Mouse (Mus musculus): ENCODE results near the gene Utrn. TPM values are rescaled to one million over a fixed set of nuclear protein-coding genes. Genes with fewer than 3 reads are reported as not detected.

The Utrn gene
- polyA plus RNA-seq, 1 experiment from 2014 or later = 68.5 TPM

DNA sequence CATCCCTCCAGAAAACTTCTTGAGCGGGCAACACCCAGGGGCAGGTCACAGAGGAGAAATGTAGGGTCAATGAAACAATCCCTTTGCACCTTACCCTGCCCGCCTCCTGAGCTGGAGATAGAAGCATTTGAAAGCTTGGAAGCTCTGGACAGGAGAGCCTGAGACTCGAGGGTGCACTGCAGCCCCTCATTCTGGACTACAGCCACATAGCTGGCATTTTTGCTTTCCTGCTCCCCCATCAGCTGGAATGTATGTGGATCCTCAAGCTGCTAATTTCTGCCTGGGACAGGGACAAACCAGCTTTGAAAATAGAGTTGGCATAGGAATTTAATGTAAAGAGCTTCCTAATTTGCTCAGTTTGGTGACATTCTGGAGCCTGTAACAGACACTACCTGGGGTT, 165.6 kb downstream of the Utrn start:
- Histone ChIP-seq H3K4me2 (no peak overlapping the region; the same call in 1 of the 2 replicates), H3K27ac (ENCODE audit: low read depth, low read length) (0 out of 2 replicates have a peak overlapping the region, but pooled peaks have one; percentile 7)

DNA sequence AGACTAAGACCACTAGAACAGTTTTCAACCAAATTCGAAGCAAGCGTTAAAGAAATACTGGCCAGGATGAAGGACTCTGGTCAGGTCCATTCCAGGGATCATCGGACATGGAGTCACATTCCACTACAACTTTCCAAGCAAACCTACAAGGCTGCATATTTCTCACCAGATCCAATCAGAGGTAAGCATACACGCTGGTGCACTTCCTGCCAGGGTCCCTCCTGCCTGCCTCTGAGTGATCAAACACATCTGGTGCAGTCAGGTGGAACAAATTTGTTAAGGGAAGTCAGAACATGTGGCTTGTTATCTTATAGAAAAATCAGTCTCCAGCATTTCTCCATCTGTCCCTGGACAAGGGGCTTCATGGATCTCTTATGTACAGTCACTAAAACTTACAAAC, 167.0 kb downstream of the Utrn start:
- peaks cover 14% of the 10 kb centered on the region; the same call in 1 of the 2 replicates for H3K4me1 ChIP-seq (ENCODE audit: control insufficient read depth, insufficient read depth, low read length)
- ATAC-seq (replicated peaks; ENCODE audit: insufficient number of reproducible peaks, low FRiP score, low TSS enrichment) = no peak
- no peak overlapping the region for H3K4me2 ChIP-seq
- no peak overlapping the region for H3K9ac ChIP-seq (ENCODE audit: low read depth, low read length)
- peak overlapping the region; percentile 35; the same call in 1 of the 2 replicates for H3K27ac ChIP-seq (ENCODE audit: low read depth, low read length)
- H3K36me3 ChIP-seq (ENCODE audit: control insufficient read depth, insufficient read depth, low read length) = no peaks in the 10 kb centered on the region
- no peaks in the 10 kb centered on the region for H3K9me3 ChIP-seq (replicated peaks; ENCODE audit: control insufficient read depth, low read length)
- H3K4me3 ChIP-seq (ENCODE audit: low read depth, low read length) = no peak overlapping the region
- 80% methylated on average over 4 of the region's 4 CpGs for WGBS (ENCODE audit: insufficient replicate concordance)
- H3K27me3 ChIP-seq (ENCODE audit: control insufficient read depth, insufficient read depth, low read length) = no peaks in the 10 kb centered on the region

More for the DNA sequence above, 165.6 kb downstream of the Utrn start:
- Histone ChIP-seq H3K4me3 (ENCODE audit: low read depth, low read length) (no peak overlapping the region), H3K9me3 (replicated peaks; ENCODE audit: control insufficient read depth, low read length) (no peaks in the 10 kb centered on the region), H3K27me3 (ENCODE audit: control insufficient read depth, insufficient read depth, low read length) (no peaks in the 10 kb centered on the region), H3K36me3 (ENCODE audit: control insufficient read depth, insufficient read depth, low read length) (no peaks in the 10 kb centered on the region), H3K9ac (ENCODE audit: low read depth, low read length) (no peak overlapping the region), H3K4me1 (ENCODE audit: control insufficient read depth, insufficient read depth, low read length) (peaks cover 14% of the 10 kb centered on the region; the same call in 1 of the 2 replicates)
- WGBS (ENCODE audit: insufficient replicate concordance) = 29% methylated on average over 3 of the region's 3 CpGs
- ATAC-seq (replicated peaks; ENCODE audit: insufficient number of reproducible peaks, low FRiP score, low TSS enrichment) = no peak

DNA sequence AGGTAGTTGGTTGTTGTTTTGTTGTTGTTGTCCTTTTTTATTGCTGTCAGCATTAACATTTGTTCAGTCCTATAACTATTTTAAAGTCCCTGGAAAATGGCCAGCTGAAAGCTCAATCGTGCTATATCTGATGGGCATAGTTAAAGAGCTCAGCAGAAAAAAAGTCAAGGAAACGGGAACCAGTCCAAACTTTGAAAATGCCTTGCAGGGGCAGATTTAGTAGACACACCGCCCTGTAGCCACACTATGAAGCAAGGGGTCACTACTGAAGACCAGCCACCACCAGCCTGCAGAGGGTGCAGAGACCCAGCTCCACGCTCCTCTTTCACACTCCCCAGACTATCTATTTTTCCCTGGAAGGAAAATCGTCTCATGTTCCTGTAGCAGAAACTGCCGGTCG, 167.5 kb downstream of the Utrn start:
- no peaks in the 10 kb centered on the region for H3K27me3 ChIP-seq (ENCODE audit: control insufficient read depth, insufficient read depth, low read length)
- no peaks in the 10 kb centered on the region for H3K9me3 ChIP-seq (replicated peaks; ENCODE audit: control insufficient read depth, low read length)
- H3K4me2 ChIP-seq = no peak overlapping the region
- WGBS (ENCODE audit: insufficient replicate concordance) = 74% methylated on average over 7 of the region's 7 CpGs
- no peak overlapping the region for H3K4me3 ChIP-seq (ENCODE audit: low read depth, low read length)
- H3K9ac ChIP-seq (ENCODE audit: low read depth, low read length) = no peak overlapping the region
- H3K4me1 ChIP-seq (ENCODE audit: control insufficient read depth, insufficient read depth, low read length) = peaks cover 14% of the 10 kb centered on the region; the same call in 1 of the 2 replicates
- ATAC-seq (replicated peaks; ENCODE audit: insufficient number of reproducible peaks, low FRiP score, low TSS enrichment) = no peak
- no peaks in the 10 kb centered on the region for H3K36me3 ChIP-seq (ENCODE audit: control insufficient read depth, insufficient read depth, low read length)
- peak overlapping the region; percentile 35; the same call in 1 of the 2 replicates for H3K27ac ChIP-seq (ENCODE audit: low read depth, low read length)

DNA sequence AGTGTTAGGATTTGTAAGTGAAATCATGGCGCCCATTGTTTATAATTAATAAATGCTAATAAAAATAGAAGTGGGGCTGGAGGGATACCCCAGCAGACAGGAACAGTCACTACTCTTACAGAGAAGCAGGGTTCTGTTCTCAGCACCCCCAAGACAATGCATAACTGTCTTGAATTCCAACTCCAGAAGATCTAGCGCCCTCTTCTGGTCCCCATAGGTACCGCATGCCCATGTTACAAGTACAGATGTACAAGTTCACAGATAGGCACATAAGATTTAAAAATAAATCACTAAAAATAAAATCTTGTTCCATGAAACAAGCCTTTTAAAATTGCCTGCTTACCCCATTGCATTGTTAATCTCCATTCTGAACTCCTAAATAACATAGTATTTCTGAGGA, 168.6 kb downstream of the Utrn start:
- ATAC-seq (replicated peaks; ENCODE audit: insufficient number of reproducible peaks, low FRiP score, low TSS enrichment) = no peak
- peaks cover 14% of the 10 kb centered on the region; the same call in 1 of the 2 replicates for H3K4me1 ChIP-seq (ENCODE audit: control insufficient read depth, insufficient read depth, low read length)
- no peaks in the 10 kb centered on the region for H3K9me3 ChIP-seq (replicated peaks; ENCODE audit: control insufficient read depth, low read length)
- WGBS (ENCODE audit: insufficient replicate concordance) = 72% methylated on average over 3 of the region's 3 CpGs
- H3K27me3 ChIP-seq (ENCODE audit: control insufficient read depth, insufficient read depth, low read length) = no peaks in the 10 kb centered on the region
- H3K27ac ChIP-seq (ENCODE audit: low read depth, low read length) = no peak overlapping the region
- no peak overlapping the region for H3K9ac ChIP-seq (ENCODE audit: low read depth, low read length)
- no peak overlapping the region for H3K4me3 ChIP-seq (ENCODE audit: low read depth, low read length)
- no peaks in the 10 kb centered on the region for H3K36me3 ChIP-seq (ENCODE audit: control insufficient read depth, insufficient read depth, low read length)
- H3K4me2 ChIP-seq = no peak overlapping the region

DNA sequence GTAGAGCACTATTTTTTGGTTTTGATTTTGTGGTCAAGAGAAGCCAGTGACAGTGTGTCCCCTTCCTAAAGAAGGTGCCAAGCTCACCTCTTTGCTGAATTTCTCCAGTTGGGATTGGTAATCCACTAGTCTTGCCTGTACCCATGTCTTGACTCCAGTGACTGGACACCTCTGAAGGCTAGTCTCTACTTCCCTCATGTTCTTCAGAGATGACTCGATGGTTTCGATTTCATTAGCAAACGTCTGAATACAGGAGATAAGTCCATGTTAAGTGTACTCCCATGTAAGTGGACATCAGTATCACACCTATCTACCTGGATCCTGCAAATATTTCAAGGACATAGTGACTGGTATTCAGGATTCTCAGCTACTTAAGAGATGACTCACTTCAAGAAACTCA, 171.3 kb downstream of the Utrn start:
- no peak overlapping the region for H3K4me3 ChIP-seq (ENCODE audit: low read depth, low read length)
- no peak for ATAC-seq (replicated peaks; ENCODE audit: insufficient number of reproducible peaks, low FRiP score, low TSS enrichment)
- H3K36me3 ChIP-seq (ENCODE audit: control insufficient read depth, insufficient read depth, low read length) = no peaks in the 10 kb centered on the region
- H3K27me3 ChIP-seq (ENCODE audit: control insufficient read depth, insufficient read depth, low read length) = no peaks in the 10 kb centered on the region
- WGBS (ENCODE audit: insufficient replicate concordance) = 90% methylated on average over 3 of the region's 3 CpGs
- H3K9me3 ChIP-seq (replicated peaks; ENCODE audit: control insufficient read depth, low read length) = no peaks in the 10 kb centered on the region
- no peak overlapping the region for H3K27ac ChIP-seq (ENCODE audit: low read depth, low read length)
- H3K9ac ChIP-seq (ENCODE audit: low read depth, low read length) = no peak overlapping the region
- H3K4me2 ChIP-seq = no peak overlapping the region
- peaks cover 7% of the 10 kb centered on the region; the same call in 1 of the 2 replicates for H3K4me1 ChIP-seq (ENCODE audit: control insufficient read depth, insufficient read depth, low read length)

DNA sequence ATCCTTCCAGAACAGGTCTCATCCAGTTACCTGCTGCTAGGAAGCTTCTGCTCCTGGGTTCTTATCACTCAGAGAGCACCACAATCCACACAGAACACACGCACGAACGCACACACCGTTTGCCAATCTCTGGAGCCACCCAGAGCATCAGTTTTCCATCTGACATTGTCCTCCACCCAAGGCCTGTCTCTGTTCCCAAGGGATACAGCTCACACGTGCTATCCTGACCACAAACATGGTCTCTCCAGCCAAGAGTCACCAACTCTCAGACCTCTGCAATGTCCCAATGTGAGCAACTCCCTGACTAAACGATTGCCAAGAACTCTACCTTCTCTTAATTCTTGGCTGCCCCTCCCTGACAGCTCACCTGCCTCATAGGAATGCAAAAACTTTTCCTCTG, 172.5 kb downstream of the Utrn start:
- Histone ChIP-seq H3K4me1 (ENCODE audit: control insufficient read depth, insufficient read depth, low read length) (peaks cover 5% of the 10 kb centered on the region; the same call in 1 of the 2 replicates), H3K36me3 (ENCODE audit: control insufficient read depth, insufficient read depth, low read length) (no peaks in the 10 kb centered on the region), H3K27me3 (ENCODE audit: control insufficient read depth, insufficient read depth, low read length) (no peaks in the 10 kb centered on the region), H3K9me3 (replicated peaks; ENCODE audit: control insufficient read depth, low read length) (no peaks in the 10 kb centered on the region), H3K27ac (ENCODE audit: low read depth, low read length) (no peak overlapping the region), H3K4me2 (no peak overlapping the region), H3K4me3 (ENCODE audit: low read depth, low read length) (no peak overlapping the region), H3K9ac (ENCODE audit: low read depth, low read length) (no peak overlapping the region)
- ATAC-seq (replicated peaks; ENCODE audit: insufficient number of reproducible peaks, low FRiP score, low TSS enrichment) = no peak
- WGBS (ENCODE audit: insufficient replicate concordance) = 86% methylated on average over 6 of the region's 6 CpGs

DNA sequence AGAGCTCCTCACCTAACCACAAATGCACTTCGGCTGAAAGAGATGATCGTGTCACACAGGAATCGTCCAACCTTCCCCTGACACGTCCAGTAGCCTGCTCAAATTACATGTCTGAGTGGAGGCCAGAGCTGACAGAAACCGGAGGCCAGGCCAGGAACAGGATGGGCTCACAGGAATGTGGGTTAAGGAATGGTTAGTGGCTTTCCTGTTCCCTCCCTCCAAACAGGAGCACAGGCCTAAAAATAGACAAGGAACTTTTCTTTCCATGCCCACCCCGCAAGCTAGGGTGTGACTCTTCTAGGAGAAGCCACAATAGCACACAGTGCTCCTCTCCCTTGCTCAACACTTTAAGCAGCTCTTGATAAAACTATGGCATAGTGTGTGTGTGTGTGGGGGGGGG, 174.4 kb downstream of the Utrn start:
- Histone ChIP-seq H3K9ac (ENCODE audit: low read depth, low read length) (no peak overlapping the region), H3K36me3 (ENCODE audit: control insufficient read depth, insufficient read depth, low read length) (no peaks in the 10 kb centered on the region), H3K27me3 (ENCODE audit: control insufficient read depth, insufficient read depth, low read length) (no peaks in the 10 kb centered on the region), H3K27ac (ENCODE audit: low read depth, low read length) (peak overlapping the region; percentile 86), H3K4me1 (ENCODE audit: control insufficient read depth, insufficient read depth, low read length) (peaks cover 5% of the 10 kb centered on the region; the same call in 1 of the 2 replicates), H3K4me2 (peak overlapping the region; percentile 8; the same call in 1 of the 2 replicates), H3K4me3 (ENCODE audit: low read depth, low read length) (no peak overlapping the region), H3K9me3 (replicated peaks; ENCODE audit: control insufficient read depth, low read length) (no peaks in the 10 kb centered on the region)
- WGBS (ENCODE audit: insufficient replicate concordance) = 4% methylated on average over 6 of the region's 6 CpGs
- ATAC-seq (replicated peaks; ENCODE audit: insufficient number of reproducible peaks, low FRiP score, low TSS enrichment) = peak; percentile 82

DNA sequence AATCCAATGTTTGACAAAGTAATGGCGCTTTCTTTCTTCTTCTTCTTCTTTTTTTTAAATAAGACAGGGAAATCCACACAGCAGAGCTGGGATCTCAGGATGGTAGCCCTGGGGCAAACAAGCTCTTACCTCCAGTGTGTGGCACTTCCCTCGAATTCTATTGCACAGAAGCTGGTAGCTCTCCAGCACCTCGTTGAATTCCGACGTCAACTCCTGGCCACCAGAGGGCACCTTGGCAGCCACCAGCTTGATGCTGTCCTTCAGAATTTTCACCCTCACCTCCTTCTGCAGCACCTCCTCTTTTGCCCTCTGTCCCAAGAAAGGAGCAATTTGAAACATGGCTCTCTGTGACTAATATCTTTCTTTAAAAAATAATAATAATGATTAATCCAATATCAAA, 178.6 kb downstream of the Utrn start:
- H3K9me3 ChIP-seq (replicated peaks; ENCODE audit: control insufficient read depth, low read length) = no peaks in the 10 kb centered on the region
- H3K27ac ChIP-seq (ENCODE audit: low read depth, low read length) = no peak overlapping the region
- ATAC-seq (replicated peaks; ENCODE audit: insufficient number of reproducible peaks, low FRiP score, low TSS enrichment) = no peak
- WGBS (ENCODE audit: insufficient replicate concordance) = 19% methylated on average over 5 of the region's 5 CpGs
- H3K4me3 ChIP-seq (ENCODE audit: low read depth, low read length) = no peak overlapping the region
- H3K9ac ChIP-seq (ENCODE audit: low read depth, low read length) = no peak overlapping the region
- H3K4me2 ChIP-seq = no peak overlapping the region
- H3K27me3 ChIP-seq (ENCODE audit: control insufficient read depth, insufficient read depth, low read length) = no peaks in the 10 kb centered on the region
- peaks cover 5% of the 10 kb centered on the region; the same call in 1 of the 2 replicates for H3K4me1 ChIP-seq (ENCODE audit: control insufficient read depth, insufficient read depth, low read length)
- no peaks in the 10 kb centered on the region for H3K36me3 ChIP-seq (ENCODE audit: control insufficient read depth, insufficient read depth, low read length)

DNA sequence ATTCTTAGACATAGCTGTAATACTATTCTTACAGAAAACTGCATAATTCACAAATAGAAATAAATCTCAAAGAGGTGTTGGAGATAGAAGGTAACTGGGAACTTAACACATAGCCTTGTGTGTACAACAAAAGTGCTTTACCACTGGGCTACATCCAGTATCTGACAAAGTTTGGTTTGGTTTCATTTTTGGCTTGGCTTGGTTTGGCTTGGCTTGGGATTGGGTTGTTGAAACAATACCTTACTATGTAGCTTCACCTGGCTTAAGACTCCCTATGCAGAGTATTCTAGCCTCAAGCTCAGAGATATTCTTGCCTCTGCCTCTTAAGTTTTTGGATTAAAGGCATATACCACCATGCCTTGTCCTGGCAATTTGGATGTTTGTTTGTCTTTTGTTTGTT, 183.5 kb downstream of the Utrn start:
- H3K36me3 ChIP-seq (ENCODE audit: control insufficient read depth, insufficient read depth, low read length) = peaks cover 2% of the 10 kb centered on the region

More for the DNA sequence above, 183.5 kb downstream of the Utrn start:
- Histone ChIP-seq H3K27me3 (ENCODE audit: control insufficient read depth, insufficient read depth, low read length) (no peaks in the 10 kb centered on the region), H3K4me2 (no peak overlapping the region), H3K4me1 (ENCODE audit: control insufficient read depth, insufficient read depth, low read length) (no peaks in the 10 kb centered on the region), H3K4me3 (ENCODE audit: low read depth, low read length) (no peak overlapping the region), H3K9me3 (replicated peaks; ENCODE audit: control insufficient read depth, low read length) (no peaks in the 10 kb centered on the region), H3K9ac (ENCODE audit: low read depth, low read length) (no peak overlapping the region), H3K27ac (ENCODE audit: low read depth, low read length) (no peak overlapping the region)
- no peak for ATAC-seq (replicated peaks; ENCODE audit: insufficient number of reproducible peaks, low FRiP score, low TSS enrichment)
